Mouse (Mus musculus): ENCODE data around the gene Rasd1. TPM values are rescaled to one million over a fixed set of nuclear protein-coding genes. Genes with fewer than 3 reads are reported as not detected.

Gene Rasd1
- polyA plus RNA-seq, 1 experiment = 86.8 TPM

Other genes with a start within 250 kb of the Rasd1 start
- 2.0 and 2.2 TPM in 2 replicates for gene Pld6, start 177.3 kb downstream of the Rasd1 start, polyA plus RNA-seq (2012; rRNA removed)
- 38.4 and 43.6 TPM in 2 replicates for gene Flcn, start 154.9 kb downstream of the Rasd1 start, polyA plus RNA-seq (2012; rRNA removed)
- 30.5 and 39.2 TPM in 2 replicates for gene Nt5m, start 125.5 kb downstream of the Rasd1 start, polyA plus RNA-seq (2012; rRNA removed)
- gene Cops3, start 125.1 kb downstream of the Rasd1 start, polyA plus RNA-seq (2012; rRNA removed) = 24.4 and 27.1 TPM in 2 replicates
- 48.3 and 49.2 TPM in 2 replicates for gene Med9, start 16.7 kb downstream of the Rasd1 start, polyA plus RNA-seq (2012; rRNA removed)
- 211 and 228 TPM in 2 replicates for gene Pemt, start 81.5 kb upstream of the Rasd1 start, polyA plus RNA-seq (2012; rRNA removed)
- 24.1 and 35.7 TPM in 2 replicates for gene Rai1, start 140.1 kb upstream of the Rasd1 start, polyA plus RNA-seq (2012; rRNA removed)

All from gonadal fat pad, adult 2 months (tissue).